Mouse (Mus musculus) frontal cortex, adult (tissue): ENCODE results near the gene Gpatch8.

ENCODE experiments used
- ATAC-seq: cut with Nextera tagmentation; 2 replicates; pipeline ENCODE4 v1.9.2; 2017; ENCODE audit warnings: mild to moderate bottlenecking, moderate library complexity, mixed read lengths; ENCODE audit not compliant: low TSS enrichment

Gpatch8 gene

DNA sequence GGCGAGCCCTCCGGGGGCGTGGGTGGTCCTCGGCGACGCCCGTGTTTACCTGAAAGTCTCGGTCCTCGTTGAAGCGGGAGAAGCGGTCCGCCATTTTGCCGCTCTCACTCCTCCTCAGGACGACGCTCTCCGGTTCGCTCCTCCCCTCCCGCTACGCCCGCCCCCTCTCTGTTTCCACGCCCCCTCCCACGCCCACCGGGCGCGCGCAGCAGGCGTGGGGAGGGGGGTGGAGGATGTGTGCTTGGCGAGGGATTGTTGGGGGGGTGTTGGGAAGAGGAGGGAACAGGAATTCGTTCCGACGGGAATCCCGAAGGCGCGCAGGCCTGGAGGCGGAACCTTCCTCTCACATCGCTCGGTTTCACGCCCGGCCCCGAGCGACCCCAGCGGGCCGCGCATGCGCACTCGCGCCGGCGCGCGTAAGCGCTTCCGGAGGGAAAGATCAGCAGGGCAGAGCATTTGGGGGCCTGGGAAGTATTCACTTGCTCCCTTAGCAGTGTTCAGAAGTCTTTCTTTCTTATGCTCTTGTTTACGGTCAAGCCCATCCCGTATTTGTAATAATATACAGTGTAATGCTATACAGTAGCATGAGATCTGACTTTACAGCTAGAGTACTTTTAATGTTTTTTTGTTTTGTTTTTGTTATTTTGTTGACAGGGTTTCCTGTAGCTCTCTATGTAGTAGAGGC lies at the start of gene Gpatch8:
Gene Gpatch8 (minus strand): TSS at position 362 of the 685 bp plus-strand sequence.
- ATAC-seq = peak; percentile 86

DNA sequence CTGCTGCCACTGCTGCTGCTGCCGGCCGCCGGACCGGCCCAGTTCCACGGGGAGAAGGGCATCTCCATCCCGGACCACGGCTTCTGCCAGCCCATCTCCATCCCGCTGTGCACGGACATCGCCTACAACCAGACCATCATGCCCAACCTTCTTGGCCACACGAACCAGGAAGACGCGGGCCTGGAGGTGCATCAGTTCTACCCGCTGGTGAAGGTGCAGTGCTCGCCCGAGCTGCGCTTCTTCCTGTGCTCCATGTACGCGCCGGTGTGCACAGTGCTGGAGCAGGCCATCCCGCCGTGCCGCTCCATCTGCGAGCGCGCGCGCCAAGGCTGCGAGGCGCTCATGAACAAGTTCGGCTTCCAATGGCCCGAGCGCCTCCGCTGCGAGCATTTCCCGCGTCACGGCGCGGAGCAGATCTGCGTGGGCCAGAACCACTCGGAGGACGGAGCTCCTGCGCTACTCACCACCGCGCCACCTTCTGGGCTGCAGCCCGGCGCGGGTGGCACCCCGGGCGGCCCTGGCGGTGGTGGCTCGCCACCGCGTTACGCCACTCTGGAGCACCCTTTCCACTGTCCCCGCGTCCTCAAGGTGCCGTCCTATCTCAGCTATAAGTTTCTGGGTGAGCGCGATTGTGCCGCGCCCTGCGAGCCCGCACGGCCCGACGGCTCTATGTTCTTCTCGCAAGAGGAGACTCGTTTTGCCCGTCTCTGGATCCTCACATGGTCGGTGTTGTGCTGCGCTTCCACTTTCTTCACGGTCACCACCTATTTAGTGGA lies 48.8 kb upstream of the Gpatch8 start:
- peak; percentile 34; the same call in 1 of the 2 replicates for ATAC-seq

DNA sequence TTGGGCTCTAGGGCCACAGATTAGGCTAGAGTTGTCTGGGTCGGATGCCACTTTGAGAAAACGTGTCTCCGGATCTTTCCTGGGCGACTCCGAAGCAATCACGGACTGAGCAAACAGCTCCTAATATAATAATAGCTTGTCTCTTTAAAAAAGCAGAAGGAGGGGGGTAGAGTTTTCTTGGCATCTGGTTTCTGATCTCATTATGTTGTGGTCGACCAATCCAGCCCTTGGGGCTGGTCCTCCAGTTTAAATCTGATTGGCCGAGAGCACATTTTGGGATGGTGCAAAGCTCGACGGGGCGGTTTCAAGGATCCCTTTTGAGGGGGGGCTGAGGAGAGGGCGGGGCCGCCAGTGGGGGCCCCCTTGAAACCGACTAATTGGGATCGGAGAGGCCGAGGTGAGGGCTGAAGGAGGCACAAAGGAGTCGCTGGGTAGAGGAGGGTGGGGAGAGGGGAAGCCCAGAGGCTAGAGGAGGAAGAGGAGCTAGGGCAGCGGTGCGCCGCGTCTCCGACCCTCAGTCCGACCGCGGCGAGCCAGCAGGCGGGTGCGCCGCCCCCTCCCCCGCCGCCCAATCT lies 47.9 kb upstream of the Gpatch8 start, which contains the start of gene Fzd2:
Gene Fzd2 (plus strand): TSS at position 387 of the 575 bp plus-strand sequence.
- peak; percentile 88 for ATAC-seq

DNA sequence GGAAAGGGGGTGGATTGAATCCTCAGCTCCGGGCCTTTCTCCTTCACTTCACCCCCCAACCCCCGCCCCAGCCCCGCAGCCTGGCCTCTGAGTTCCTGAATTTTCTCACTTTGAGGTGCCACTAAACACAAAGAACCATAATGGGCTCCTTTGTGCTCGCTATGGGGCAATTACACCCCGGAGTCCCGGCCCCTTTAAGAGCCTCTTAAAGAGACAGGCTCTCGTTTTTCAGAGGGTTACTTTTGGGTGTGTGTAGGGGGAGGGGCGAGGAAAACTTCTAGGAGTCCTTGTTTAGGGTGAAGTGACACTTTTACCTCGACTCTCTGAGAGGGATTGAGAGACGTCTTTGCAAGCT lies 47.3 kb upstream of the Gpatch8 start:
- no peak for ATAC-seq

DNA sequence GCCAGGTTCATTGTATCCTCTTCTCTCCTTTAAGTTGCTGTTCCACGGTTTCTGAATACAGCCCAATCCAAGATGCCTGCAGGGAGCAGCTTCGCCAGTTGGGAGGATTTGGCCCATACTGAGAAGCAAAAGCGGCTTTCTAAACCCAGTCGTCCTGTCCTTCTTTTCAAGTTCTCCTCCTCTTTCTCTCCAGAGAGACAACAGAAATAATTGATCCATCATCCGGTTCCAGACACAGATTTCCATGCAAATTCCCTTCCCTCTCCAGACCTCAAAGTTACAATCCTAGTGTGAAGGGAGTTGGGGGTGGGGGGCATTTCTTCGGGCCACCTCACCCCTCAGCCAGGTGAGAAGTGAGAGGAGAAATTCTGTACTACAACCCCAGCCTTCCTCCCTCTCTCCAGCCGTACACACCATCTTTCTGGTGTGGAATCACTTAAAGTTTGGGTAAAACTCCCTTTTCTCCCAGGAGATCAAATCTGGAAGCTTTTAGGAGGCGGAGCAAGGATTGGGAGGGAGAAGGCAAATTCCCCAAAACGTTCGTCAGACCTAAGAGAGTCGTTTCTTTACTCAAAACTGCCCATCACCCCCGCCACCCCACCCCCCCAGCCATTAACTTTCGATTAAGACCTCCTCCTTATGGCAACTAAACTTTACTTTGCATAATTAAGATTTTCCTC lies 46.8 kb upstream of the Gpatch8 start:
- no peak for ATAC-seq

DNA sequence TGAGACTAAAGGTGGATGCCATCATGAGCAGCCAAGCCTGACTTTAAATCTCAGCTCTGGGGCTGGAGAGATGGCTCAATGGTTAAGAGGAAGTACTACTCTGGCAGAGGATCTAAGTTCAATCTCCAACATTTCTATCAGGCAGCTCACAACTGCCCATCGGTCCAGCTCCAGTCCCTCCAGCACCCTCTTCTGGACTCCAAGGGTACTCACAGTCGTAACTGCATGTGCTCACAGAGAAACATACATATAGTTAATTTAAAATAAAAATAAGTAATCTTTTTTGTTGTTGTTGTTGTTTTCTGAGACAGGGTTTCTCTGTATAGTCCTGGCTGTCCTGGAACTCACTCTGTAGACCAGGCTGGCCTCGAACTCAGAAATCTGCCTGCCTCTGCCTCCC lies 43.7 kb upstream of the Gpatch8 start:
- no peak for ATAC-seq

DNA sequence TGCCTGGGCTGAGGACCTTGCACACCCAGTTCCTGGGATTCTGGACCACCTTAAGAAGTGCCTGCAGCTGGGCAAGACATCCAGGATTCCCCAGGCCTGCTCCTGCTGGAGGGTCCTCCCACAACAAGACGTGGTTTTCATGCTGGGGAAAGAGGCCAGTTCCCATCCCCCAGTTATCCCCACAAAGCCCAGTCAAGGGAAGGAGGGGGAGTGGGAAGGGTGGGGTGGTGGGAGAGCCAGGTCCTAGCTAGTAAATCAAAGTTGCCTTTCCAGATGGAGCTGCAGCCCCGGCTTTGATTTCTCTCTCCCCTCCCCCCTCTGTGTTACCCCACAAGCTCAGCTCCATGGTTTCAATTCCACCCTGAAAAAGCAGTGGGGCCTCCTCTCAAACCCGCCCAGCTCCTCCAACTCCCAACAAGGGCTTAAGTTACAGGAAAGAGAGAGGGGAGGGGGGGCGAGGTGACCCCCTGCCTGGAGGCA lies 39.2 kb upstream of the Gpatch8 start:
- ATAC-seq = no peak

DNA sequence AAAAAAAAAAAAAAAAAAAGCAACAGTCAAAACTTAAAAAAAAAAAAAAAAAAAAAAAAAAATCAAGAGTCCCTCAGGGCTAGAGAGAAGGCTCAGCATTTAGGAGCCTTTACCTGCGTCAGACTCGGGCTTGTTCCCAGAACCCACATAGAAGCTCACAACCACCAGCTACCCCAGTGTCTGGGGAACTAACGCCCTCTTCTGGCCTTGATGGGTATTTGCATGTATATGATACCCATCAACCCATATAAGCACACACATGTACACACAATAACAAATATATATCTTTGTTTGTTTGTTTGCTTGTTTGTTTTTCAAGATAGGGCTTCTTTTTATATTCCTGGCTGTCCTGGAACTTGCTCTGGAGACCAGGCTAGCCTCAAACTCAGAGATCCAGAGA lies 31.4 kb upstream of the Gpatch8 start:
- no peak for ATAC-seq

DNA sequence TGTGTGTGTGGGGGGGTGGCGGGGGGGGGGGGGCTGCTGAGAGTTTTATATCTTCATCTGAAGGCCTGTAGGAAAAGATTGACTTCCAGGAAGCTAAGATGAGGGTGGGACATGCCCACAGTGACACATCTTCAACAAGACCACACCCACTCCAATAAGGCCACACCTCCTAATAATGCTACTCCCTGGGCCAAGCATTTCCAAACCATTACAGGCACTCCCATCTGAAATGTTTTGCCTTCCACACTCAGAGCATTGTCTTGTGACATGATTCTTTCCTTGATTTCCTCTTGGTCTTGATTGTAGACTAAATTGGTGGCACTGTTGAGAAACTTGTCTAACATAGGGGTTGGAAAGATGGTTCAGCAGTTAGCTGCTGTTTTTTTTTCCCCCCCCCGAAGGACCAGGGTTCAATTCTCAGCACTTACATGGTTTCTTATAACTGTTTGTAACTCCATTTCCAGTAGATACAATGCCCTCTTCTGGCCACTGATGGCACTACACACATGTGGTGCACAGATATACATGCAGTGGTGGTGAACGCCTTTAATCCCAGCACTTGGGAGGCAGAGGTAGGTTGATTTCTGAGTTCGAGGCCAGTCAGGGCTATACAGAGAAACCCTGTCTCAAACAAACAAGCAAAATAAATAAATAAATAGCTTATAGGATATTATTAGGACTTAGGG lies 30.4 kb upstream of the Gpatch8 start:
- no peak for ATAC-seq

DNA sequence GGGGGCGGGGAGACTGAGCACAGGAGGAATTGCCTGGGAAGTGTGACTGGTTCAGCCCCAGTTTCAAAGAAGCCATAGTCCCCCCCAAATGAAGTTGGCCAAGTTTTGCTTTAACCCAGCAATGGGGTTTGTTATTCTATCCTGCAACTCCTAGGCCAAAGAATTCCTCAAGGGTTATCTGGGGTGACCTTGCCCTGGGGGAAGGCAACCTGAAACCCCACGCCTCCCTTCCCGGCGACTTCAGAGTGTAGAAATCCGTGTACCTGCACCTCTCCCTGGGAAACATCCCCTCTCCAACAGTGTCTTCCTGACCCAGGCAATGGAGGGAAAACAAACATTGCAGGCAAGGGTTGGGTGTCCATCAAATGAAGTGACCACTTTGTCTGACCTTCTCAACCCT lies 26.5 kb upstream of the Gpatch8 start:
- no peak for ATAC-seq

DNA sequence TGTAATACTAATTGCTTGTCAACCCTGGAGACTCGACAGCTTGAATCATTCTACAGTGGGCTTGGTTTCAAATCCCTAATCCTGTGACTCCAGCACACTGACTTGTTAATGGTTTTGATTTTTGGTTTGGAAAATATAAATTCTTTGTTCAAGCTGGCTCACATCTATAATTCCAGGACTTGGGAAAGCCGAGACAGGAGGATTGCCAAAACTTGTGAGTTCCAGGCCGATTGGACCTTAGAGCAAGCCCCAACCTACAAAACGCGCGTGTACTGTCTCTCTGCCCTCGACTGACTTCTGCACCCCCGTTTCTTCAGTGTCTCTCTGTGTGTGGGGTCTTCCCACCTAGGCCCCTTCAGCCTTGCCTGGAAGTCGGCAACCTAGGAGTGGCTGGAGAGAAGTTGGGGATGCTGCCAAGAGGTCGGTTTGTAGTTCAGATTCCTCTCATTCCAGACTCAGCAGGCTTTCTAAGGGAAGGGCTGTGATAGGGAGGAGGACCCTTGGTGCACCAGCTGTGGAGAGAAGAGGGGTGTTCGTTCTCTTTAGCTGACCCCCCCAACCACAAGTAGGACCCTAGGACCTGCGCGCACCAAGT lies 25.9 kb upstream of the Gpatch8 start:
- no peak for ATAC-seq

DNA sequence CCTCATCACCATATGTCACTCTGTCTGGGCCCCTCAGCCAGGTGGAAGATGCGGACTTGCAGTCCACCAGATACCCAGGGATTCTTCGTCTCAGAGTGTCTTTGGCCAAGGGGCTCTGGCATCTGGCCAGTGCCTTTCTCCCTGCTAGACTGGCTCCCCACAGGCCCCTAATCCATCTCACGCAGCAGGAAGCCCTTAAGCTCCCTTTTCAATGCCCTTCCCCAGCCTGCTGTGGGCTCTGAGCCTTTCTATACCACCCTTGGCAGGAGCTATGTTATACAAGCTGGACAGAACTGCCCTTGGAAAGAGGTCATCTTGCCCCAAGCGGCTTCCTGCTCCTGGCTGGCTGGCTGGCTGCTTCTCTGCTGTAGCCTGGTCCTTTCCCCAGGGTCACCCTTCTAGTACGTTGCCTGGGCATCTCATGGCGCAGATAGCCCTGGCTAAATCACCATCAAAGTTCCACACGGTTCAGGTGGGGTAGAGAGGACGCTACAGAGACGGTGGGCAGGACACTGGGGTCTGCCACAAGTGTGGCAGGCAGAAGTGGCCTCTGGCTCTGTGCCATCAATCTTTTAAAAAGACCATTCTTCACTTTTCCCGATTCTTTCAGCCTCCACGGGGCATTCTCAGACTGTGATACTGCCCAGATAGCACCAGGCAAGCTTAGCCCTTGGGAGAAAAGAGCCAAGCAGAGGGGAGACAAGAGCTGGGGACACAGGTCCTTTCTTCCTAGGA lies 25.3 kb upstream of the Gpatch8 start:
- ATAC-seq = no peak

DNA sequence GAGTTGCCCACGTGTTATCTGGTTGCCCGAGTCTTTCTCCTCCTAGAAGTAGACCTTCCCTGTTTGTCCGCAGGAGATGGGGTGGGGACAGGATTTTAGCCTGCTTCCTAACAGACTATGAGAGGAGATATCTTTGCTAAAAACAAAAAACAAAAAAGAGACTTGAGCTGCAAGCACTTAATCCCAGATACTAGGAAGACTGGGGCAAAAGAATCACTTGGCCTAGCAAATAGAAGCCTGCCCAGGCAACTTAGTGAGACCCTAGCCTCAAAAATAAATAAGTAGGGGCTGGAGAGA lies 23.8 kb upstream of the Gpatch8 start:
- ATAC-seq = no peak

DNA sequence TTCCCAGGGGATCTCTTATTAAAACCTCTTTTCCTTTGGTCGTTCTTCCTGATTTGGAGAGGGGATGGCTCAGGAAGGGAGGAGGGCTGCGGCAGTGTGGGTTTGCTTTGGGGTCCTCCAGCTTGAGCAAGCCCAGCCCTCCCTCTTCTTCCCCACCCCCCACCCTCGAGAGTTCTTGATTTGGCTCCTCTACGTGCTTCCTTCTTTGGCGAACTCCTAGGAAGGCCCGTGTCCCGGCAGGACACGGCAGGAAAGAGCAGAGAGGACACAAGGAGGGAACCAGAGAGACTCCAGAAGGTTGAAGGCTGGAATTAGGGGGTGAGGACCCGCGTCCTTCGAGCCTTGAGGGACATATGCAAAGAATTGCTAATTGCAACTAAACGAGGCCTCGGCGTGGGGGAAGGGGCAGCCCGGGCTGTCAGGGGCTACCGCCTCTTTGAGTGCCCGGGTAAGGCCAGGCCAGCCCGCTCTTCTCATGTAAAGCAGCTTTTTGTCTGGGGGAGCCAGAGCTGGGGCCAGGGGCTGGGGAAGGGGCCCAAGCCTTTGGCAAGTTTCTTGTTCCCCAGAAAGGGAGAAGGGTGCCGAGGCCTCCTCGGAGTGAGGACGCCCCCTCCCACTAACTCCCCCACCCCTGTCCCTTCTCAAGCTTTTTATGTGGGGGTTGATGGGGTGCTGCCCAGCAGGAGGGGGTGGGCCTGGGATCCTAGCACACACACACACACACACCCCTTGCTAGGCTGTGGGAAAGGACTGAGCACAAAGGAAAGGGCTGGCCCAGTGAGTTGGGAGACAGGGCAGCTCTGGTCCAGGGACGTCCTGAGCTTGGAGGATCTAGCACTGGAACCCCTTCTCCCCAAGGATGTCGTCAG lies 23.2 kb upstream of the Gpatch8 start, which contains the start of gene Gm11627:
Gene Gm11627 (minus strand): TSS at position 297 of the 869 bp plus-strand sequence.
- no peak; the same call in 1 of the 2 replicates for ATAC-seq

DNA sequence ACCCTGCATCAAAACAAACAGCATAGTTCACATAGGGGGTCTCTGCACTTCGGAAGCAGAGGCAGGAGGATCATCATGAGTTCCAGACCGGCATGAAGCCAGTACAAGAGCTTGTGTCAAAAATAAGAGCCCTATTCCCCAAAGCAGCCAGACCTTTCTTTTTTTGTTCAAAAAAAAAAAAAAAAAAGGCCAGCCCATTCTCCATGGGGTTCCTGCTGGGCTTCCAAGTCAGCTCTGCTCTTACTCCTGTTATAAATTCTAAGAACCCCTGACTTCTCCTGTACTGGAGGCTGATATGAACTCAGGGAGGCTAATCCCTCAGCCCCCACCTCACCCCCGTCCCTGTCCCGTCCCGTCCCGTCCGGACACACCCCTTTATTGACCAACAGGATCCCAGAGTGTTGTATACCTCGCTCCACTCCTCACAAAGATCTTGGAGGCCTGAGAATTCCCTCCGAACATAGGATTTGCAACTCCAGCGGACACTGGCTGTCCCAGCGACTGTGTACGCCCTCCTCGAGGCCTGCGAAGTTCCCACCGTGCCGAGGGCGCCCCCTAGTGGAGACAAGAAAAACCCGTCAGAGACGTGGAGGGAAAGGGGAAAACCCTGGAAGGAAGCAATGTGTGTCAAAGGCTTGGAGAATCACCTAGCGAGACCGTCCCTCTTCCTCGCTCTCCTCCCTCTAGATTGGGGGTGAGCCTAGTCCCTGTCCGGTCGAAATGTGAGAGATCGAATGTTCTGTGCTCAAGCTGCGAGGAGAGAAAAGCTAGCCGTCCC lies 22.3 kb upstream of the Gpatch8 start:
- 0 out of 2 replicates have a peak, but pooled peaks have one; percentile 55 for ATAC-seq

DNA sequence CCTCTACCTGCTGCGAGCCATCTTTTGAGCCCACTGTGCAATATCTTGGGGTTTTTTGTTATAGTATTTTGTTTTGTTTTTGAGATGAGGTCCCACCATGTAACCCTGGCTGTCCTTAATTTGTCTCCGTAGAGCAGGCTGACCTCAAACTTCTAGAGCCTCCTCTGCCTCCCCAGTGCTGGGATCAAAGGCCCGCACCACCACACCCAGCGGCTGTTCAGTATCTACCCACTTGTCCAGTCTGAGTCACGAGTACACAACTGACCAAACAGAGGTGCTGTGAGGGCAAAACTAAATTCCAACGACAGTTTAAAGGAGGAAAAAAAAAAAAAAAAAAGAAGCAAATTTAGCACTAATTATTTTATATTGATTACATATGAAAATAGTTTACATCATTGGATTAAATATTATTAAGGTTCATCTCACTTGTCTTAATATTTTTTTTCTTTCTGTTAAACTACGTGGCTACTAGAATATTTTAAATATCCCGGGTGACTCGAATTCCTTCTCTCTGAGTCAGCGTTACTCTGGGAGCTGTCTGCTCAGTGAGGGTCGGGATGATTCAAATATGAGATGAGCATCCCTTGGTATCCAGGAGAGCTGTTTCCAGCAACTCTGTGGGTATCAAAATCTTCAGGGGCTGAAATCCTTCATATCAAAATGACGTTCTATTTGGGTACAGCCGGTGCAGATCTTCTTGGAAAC lies 20.0 kb upstream of the Gpatch8 start:
- no peak for ATAC-seq

DNA sequence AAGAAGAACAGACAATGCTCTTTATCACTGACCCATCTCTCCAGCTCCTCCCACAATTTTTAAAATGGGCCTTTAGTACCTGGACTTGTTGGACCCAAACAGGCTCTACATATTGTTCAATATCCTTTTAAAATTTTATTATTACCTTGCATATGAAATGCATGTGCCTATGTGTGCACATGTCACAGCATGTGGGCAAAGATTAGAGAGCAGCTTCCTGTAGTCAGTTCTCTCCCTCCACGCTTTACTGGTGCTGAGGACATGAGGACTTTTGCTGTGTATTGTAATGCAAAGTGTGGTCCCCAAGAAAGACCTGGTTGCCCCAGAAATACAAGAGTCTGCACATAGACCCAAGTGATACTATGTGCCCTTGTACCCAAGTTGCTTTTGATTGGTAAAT lies 18.8 kb upstream of the Gpatch8 start:
- ATAC-seq = no peak
